Mouse (Mus musculus): ENCODE data around the gene Myo16. TPM values are rescaled to one million over a fixed set of nuclear protein-coding genes. Genes with fewer than 3 reads are reported as not detected.
A peak's percentile ranks its signal among the peaks of the same experiment; 100 is the strongest.

The Myo16 gene
- polyA plus RNA-seq, 1 experiment from 2014 or later: 7.2 TPM

DNA sequence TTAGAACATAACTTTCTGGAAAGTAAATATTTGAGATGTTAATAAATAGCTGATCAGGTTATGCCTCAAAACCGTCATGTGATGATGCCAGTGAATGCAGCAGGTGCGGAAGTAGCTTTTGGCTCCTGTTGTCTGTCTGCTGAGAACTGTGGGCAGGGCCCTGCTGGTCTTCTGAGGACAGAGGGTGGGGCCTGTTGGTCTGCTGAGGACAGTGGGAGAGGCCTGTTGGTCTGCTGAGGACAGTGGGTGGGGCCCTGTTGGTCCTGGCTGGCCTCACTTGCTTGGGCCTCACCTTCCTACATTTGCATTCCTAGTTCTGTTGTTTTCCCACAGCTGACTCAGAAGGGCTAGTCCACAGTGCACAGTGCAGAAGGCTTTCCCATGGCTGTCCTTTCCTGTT, 466.0 kb downstream of the Myo16 start:
- H3K9me3 ChIP-seq (replicated peaks; ENCODE audit: control insufficient read depth, low read length, poor library complexity, severe bottlenecking): no peaks in the 10 kb centered on the region; the same call in 1 of the 2 replicates
- H3K27me3 ChIP-seq (ENCODE audit: control insufficient read depth, insufficient read depth, low read depth, low read length): no peaks in the 10 kb centered on the region
- H3K4me3 ChIP-seq (ENCODE audit: low read depth, low read length): no peak overlapping the region
- H3K36me3 ChIP-seq (ENCODE audit: control insufficient read depth, insufficient read depth, low read length): 0 out of 2 replicates have a peak, but pooled peaks cover 2% of the 10 kb centered on the region
- no peaks in the 10 kb centered on the region for H3K4me1 ChIP-seq (ENCODE audit: control insufficient read depth, insufficient read depth, low read length)
- ATAC-seq: 0 out of 2 replicates have a peak, but pooled peaks have one; percentile 42
- no peak overlapping the region for H3K9ac ChIP-seq (ENCODE audit: low read depth, low read length)
- 91% methylated on average over 2 of the region's 2 CpGs for WGBS
- H3K4me2 ChIP-seq (ENCODE audit: low read length): no peak overlapping the region
- H3K27ac ChIP-seq (ENCODE audit: low read length): no peak overlapping the region

DNA sequence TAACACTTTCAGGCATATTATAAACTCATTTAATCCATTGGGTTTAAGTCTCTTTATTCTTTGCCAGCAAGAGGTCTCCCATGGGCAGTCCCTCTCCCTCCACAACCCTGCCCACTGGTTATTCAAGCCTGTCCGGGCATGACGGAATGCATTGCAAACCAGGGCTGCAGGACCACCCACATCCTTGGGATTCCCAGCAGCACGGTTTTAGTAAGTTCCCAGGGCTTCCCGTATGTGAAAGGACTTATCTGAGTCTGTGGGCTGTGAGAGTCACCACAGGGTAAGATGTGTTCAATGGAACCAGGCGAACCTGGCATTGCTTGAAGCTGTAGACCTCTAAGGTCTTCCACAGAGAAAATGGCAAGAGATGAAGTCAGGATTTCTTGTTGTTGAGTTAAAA, 471.6 kb downstream of the Myo16 start:
- Histone ChIP-seq H3K9ac (ENCODE audit: low read depth, low read length) (no peak overlapping the region), H3K4me2 (ENCODE audit: low read length) (no peak overlapping the region), H3K36me3 (ENCODE audit: control insufficient read depth, insufficient read depth, low read length) (0 out of 2 replicates have a peak, but pooled peaks cover 2% of the 10 kb centered on the region), H3K27me3 (ENCODE audit: control insufficient read depth, insufficient read depth, low read depth, low read length) (no peaks in the 10 kb centered on the region), H3K4me3 (ENCODE audit: low read depth, low read length) (no peak overlapping the region), H3K9me3 (replicated peaks; ENCODE audit: control insufficient read depth, low read length, poor library complexity, severe bottlenecking) (no peaks in the 10 kb centered on the region), H3K4me1 (ENCODE audit: control insufficient read depth, insufficient read depth, low read length) (peaks cover 3% of the 10 kb centered on the region), H3K27ac (ENCODE audit: low read length) (no peak overlapping the region)
- 16% methylated on average over 5 of the region's 5 CpGs for WGBS
- ATAC-seq: no peak

DNA sequence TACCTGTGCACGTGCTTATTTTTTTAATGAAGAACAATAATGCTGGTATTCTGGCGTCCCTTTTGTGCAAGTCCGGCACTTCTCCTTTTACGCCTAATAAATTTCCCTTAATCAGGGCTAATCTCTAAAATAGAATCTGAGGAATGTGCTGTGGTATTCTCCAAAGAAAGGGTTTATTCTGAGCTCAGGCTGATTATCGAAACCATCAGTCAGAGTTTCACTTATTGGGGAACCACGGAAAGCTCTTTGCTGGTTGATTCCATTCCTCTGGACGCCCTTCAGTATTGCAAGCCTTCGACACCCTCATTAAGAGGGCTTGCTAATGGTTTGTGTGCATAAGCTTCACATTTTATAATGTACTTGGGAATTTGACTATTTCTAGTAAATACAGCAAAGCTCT, 475.0 kb downstream of the Myo16 start:
- Histone ChIP-seq H3K9me3 (replicated peaks; ENCODE audit: control insufficient read depth, low read length, poor library complexity, severe bottlenecking) (no peaks in the 10 kb centered on the region), H3K27me3 (ENCODE audit: control insufficient read depth, insufficient read depth, low read depth, low read length) (no peaks in the 10 kb centered on the region)
- no peak for ATAC-seq

DNA sequence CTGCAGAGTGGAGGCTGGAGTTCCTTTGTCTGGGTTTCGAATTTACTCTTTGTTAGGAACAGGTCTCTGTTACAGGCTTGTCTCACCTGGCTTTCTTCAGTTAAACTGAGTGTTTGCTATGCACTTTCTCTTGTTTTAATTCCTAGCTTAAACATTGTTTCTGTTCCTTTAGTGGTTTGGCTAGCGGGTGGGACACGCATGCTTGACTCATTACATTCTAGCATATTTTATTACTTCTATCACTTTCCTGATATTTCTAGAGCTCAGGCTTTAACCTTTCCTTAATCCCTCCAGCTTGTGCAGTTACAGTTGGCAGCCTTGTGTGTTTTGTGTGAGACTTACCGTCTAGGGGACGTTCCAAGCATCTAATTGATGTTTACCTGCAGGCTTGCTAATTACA, 476.2 kb downstream of the Myo16 start:
- ATAC-seq: no peak

More for the DNA sequence above, 475.0 kb downstream of the Myo16 start:
- H3K9ac ChIP-seq (ENCODE audit: low read depth, low read length): no peak overlapping the region
- WGBS: 29% methylated on average over 8 of the region's 8 CpGs
- H3K4me1 ChIP-seq (ENCODE audit: control insufficient read depth, insufficient read depth, low read length): peaks cover 3% of the 10 kb centered on the region
- H3K36me3 ChIP-seq (ENCODE audit: control insufficient read depth, insufficient read depth, low read length): 0 out of 2 replicates have a peak, but pooled peaks cover 2% of the 10 kb centered on the region
- H3K4me3 ChIP-seq (ENCODE audit: low read depth, low read length): no peak overlapping the region
- H3K4me2 ChIP-seq (ENCODE audit: low read length): no peak overlapping the region
- H3K27ac ChIP-seq (ENCODE audit: low read length): no peak overlapping the region

DNA sequence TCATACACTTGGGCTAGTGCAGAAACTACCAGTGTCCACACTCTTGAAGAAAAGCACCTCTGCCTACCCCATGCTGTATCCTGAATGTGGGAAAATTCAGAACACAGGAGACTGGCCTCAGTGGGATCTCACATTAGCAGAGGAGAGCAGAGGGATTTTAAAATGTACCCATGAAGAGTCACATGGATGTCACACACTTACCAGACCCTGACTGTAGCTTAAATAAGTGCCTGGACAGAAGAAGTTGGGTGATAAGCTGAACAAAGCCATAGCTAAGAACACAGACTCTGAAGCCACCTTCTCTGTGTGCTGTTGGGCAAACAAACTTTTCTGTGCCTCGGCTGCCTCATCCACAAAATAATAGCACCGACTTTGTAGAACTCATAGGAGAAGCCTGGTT, 477.3 kb downstream of the Myo16 start:
- 88% methylated on average over 2 of the region's 2 CpGs for WGBS
- H3K9ac ChIP-seq (ENCODE audit: low read depth, low read length): no peak overlapping the region
- no peak for ATAC-seq
- peaks cover 3% of the 10 kb centered on the region for H3K4me1 ChIP-seq (ENCODE audit: control insufficient read depth, insufficient read depth, low read length)
- H3K27me3 ChIP-seq (ENCODE audit: control insufficient read depth, insufficient read depth, low read depth, low read length): no peaks in the 10 kb centered on the region
- H3K27ac ChIP-seq (ENCODE audit: low read length): no peak overlapping the region
- H3K4me3 ChIP-seq (ENCODE audit: low read depth, low read length): no peak overlapping the region
- no peak overlapping the region for H3K4me2 ChIP-seq (ENCODE audit: low read length)
- H3K9me3 ChIP-seq (replicated peaks; ENCODE audit: control insufficient read depth, low read length, poor library complexity, severe bottlenecking): no peaks in the 10 kb centered on the region
- H3K36me3 ChIP-seq (ENCODE audit: control insufficient read depth, insufficient read depth, low read length): no peaks in the 10 kb centered on the region

More for the DNA sequence above, 476.2 kb downstream of the Myo16 start:
- 36% methylated on average over 5 of the region's 5 CpGs for WGBS
- Histone ChIP-seq H3K4me3 (ENCODE audit: low read depth, low read length) (no peak overlapping the region), H3K27ac (ENCODE audit: low read length) (no peak overlapping the region), H3K9me3 (replicated peaks; ENCODE audit: control insufficient read depth, low read length, poor library complexity, severe bottlenecking) (no peaks in the 10 kb centered on the region), H3K4me2 (ENCODE audit: low read length) (no peak overlapping the region), H3K27me3 (ENCODE audit: control insufficient read depth, insufficient read depth, low read depth, low read length) (no peaks in the 10 kb centered on the region), H3K9ac (ENCODE audit: low read depth, low read length) (no peak overlapping the region), H3K4me1 (ENCODE audit: control insufficient read depth, insufficient read depth, low read length) (peaks cover 3% of the 10 kb centered on the region), H3K36me3 (ENCODE audit: control insufficient read depth, insufficient read depth, low read length) (no peaks in the 10 kb centered on the region)

DNA sequence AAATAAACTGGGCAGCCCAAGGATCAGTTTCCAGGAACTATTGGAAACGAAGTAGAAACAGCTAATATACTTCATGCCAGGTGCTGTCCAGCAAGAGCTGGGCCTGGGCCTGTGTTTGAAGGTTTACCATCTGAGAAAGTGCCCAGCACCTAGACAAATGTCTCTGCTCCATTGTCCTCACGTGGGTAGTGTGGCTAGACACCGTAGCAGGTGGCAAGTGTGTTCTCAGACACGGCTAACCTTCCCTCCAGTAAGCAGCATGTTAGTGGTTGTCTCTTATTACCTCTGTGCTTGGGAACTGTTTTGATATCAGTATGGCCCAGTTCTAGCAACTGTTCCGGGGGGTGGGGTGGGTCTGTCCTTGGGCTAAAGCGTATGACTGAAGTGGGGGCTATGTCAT, 478.9 kb downstream of the Myo16 start:
- Histone ChIP-seq H3K27ac (ENCODE audit: low read length) (no peak overlapping the region), H3K9ac (ENCODE audit: low read depth, low read length) (no peak overlapping the region), H3K4me2 (ENCODE audit: low read length) (no peak overlapping the region), H3K4me1 (ENCODE audit: control insufficient read depth, insufficient read depth, low read length) (peaks cover 3% of the 10 kb centered on the region), H3K36me3 (ENCODE audit: control insufficient read depth, insufficient read depth, low read length) (no peaks in the 10 kb centered on the region), H3K9me3 (replicated peaks; ENCODE audit: control insufficient read depth, low read length, poor library complexity, severe bottlenecking) (no peaks in the 10 kb centered on the region), H3K27me3 (ENCODE audit: control insufficient read depth, insufficient read depth, low read depth, low read length) (no peaks in the 10 kb centered on the region), H3K4me3 (ENCODE audit: low read depth, low read length) (no peak overlapping the region)
- ATAC-seq: no peak
- WGBS: 79% methylated on average over 6 of the region's 6 CpGs

DNA sequence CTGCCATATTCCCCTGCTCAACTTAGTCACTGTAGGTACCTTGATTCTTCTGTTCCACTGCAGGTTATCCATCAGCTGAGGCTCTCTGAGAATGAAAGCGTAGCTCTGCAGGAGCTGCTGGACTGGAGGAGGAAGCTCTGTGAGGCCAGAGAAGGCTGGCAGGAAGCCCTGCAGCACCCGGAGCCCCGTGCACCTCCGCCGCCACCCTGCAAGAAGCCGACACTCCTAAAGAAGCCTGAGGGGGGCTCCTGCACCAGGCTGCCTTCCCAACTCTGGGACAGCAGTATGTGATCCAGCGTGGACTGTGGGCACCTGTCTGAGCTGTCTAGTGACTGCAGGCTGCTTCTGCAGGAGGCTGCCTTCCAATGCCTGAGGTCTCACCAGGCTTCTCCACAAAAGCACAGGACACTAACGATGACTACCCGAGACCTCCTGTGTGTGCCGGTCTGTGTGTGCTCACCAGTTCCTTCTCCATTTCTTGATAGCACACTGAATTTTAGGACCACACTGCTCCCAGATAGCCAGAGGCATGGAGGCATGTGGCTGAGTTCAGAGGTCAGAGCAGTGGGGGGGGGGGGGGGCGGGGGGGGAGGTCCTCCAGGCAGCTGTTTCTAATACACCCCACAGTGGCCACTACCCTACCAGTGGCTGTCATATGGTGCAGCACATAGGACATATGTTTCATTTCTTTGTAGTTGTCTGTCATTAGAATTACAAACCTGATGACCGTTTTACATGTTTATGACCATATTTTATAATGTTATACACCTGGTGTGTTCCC, 479.8 kb downstream of the Myo16 start:
- 71% methylated on average over 12 of the region's 12 CpGs for WGBS
- Histone ChIP-seq H3K4me2 (ENCODE audit: low read length) (no peak overlapping the region), H3K9me3 (replicated peaks; ENCODE audit: control insufficient read depth, low read length, poor library complexity, severe bottlenecking) (no peaks in the 10 kb centered on the region), H3K27me3 (ENCODE audit: control insufficient read depth, insufficient read depth, low read depth, low read length) (no peaks in the 10 kb centered on the region), H3K4me1 (ENCODE audit: control insufficient read depth, insufficient read depth, low read length) (peaks cover 3% of the 10 kb centered on the region), H3K27ac (ENCODE audit: low read length) (no peak overlapping the region), H3K4me3 (ENCODE audit: low read depth, low read length) (no peak overlapping the region), H3K36me3 (ENCODE audit: control insufficient read depth, insufficient read depth, low read length) (no peaks in the 10 kb centered on the region), H3K9ac (ENCODE audit: low read depth, low read length) (no peak overlapping the region)
- ATAC-seq: no peak

DNA sequence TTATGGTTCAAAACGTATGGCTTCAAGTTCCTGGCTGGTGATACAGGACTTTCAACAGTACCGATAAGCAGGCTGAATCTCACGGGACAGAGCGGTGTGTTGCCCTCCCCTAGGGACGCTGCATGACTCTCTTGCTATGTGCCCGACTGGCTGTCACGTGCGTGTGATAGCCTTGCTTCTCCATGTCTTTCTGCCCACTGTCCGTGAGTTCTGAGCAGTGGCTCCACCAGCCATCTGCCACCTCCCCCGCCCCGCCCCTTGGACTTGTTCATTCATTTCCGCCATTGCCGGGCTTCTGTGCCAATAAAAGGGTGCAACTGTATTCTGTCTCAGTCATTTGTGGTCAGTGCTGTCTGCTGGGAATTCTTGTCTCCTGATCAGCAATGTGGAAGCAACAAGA, 480.7 kb downstream of the Myo16 start:
- no peak for ATAC-seq
- Histone ChIP-seq H3K4me2 (ENCODE audit: low read length) (no peak overlapping the region), H3K4me3 (ENCODE audit: low read depth, low read length) (no peak overlapping the region), H3K9ac (ENCODE audit: low read depth, low read length) (no peak overlapping the region), H3K9me3 (replicated peaks; ENCODE audit: control insufficient read depth, low read length, poor library complexity, severe bottlenecking) (no peaks in the 10 kb centered on the region), H3K4me1 (ENCODE audit: control insufficient read depth, insufficient read depth, low read length) (peaks cover 3% of the 10 kb centered on the region), H3K27ac (ENCODE audit: low read length) (no peak overlapping the region), H3K36me3 (ENCODE audit: control insufficient read depth, insufficient read depth, low read length) (no peaks in the 10 kb centered on the region), H3K27me3 (ENCODE audit: control insufficient read depth, insufficient read depth, low read depth, low read length) (no peaks in the 10 kb centered on the region)
- 70% methylated on average over 13 of the region's 13 CpGs for WGBS

DNA sequence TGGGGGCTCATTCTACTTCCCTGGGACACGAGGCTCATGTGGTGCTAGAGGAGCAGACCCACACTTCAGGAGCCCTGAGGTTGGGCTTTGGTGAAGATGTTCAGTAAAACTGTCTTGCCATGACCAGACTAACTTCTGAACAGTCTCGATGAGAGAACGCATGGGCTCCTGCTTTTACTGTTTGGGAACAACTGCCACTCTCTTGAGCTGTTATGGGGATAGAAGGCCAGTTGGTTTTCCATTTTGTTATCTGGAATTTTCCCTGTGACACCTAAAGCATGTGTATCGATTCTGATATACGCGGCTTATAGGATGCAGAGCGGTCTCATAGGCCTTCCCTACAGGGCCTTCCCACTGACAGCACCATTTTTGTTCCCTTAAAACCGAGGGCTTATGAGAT, 485.2 kb downstream of the Myo16 start:
- Histone ChIP-seq H3K27ac (ENCODE audit: low read length) (no peak overlapping the region), H3K9me3 (replicated peaks; ENCODE audit: control insufficient read depth, low read length, poor library complexity, severe bottlenecking) (no peaks in the 10 kb centered on the region), H3K9ac (ENCODE audit: low read depth, low read length) (no peak overlapping the region), H3K4me1 (ENCODE audit: control insufficient read depth, insufficient read depth, low read length) (no peaks in the 10 kb centered on the region), H3K4me2 (ENCODE audit: low read length) (no peak overlapping the region), H3K4me3 (ENCODE audit: low read depth, low read length) (no peak overlapping the region), H3K27me3 (ENCODE audit: control insufficient read depth, insufficient read depth, low read depth, low read length) (no peaks in the 10 kb centered on the region), H3K36me3 (ENCODE audit: control insufficient read depth, insufficient read depth, low read length) (no peaks in the 10 kb centered on the region)
- ATAC-seq: no peak
- WGBS: 94% methylated on average over 8 of the region's 8 CpGs

All from midbrain, embryonic 16.5 days (tissue).